Mouse (Mus musculus) ovary, postnatal 14 days (tissue): ENCODE measurements around the gene Med6.
"Not testable (repeated sequence)": the region's sequence is repeated elsewhere in the genome, so short reads cannot be mapped to it uniquely, and the experiment has no call there.

Source experiments
- DNase-seq: peaks from one replicate; pipeline ENCODE4 v3.0.0; 2022; ENCODE audit warnings: low spot score

The Med6 gene

DNA sequence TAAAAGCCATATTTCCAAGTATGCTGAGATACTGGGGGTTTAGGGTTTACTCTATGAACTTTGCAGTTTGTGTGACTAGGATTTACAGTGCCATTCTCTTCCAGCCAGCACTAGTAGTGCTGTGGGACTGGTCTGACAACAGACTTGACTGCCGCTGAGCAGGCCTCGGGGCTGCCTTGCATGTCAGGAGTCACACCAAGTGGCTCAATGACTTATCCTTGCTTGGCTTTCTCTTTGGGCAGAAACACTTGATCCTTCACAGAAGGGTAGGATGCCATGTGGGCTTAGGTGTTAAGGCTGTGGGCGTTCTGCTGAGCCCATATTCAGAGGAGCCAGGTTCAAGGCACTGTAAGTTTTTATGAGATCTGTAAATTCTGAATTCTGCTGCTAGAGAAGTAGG is 45.5 kb downstream of the Med6 start:
- DNase-seq = no peak

DNA sequence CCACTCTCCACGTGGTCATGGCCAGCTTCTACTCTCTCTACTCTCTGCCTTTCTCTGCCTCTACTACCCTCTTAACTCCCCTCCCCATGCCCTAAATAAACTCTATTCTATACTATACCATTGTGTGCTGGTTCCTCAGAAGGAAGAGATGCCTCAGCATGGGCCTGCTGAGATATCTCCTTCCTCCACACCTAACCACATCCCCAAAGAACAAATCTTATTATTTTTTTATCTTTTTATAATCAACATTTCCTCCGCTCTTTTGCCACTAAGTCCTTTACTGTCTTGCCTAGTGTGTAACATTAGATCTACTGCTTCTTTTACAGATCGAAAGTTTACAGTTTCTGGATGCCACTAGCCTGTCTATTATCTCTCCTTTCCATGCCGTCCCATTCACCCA is 47.6 kb downstream of the Med6 start:
- no peak for DNase-seq

DNA sequence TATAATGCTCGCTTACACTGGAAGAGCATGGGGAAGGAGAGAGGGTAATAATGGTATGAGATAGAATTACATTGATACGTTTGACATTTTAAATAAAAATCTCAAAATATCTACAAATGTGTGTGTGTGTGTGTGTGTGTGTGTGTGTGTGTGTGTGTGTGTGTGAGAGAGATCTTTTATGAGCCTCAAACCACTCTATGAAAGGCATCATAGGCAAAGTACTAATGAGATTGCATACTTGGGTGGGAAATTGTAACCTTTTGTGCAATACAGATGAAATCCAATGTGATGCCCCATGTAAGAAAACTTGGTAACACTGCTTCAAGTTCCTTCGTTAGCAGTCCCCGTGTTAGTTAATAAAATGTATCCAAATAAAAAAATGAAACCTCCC is 61.8 kb downstream of the Med6 start:
- no peak for DNase-seq

DNA sequence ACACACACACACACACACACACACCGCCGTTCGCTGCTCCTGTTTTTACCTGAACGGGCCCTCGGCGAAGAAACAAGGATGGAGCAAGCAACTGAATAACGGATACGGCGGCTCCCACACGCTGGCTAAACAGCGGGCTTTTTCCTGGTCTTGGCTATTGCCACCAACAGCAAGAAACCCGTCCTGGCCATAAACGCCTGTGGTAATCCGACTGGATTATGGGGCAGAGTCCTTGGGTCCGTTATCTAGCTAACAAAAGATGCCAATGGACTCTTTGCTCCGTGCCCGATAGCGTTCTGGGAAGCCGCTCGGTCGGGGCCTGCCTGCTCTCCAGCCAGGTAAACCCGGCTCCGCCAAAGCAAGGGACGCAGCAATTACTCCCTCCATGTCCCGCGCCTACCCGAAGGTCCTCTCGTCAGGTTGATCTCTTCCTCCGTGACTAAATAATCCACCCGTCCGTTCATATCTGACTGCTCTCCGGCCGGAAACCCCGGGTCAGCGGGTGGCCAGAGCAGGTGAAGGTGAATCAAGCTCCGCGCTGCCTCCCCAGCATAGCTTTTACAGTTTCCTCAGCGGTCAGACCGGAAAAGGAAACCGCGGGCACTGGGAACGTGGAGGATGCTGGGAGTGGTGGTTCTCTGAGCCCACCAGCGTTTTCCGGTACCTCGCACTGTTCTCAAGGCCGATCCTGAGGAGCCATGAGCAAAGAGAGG is 62.3 kb downstream of the Med6 start, which contains the start of the genes Gm20498 and Synj2bp:
TSS of gene Gm20498 (minus strand) at position 590 of the 713 bp plus-strand sequence.
TSS of gene Synj2bp (minus strand) at position 596 of the 713 bp plus-strand sequence.
- DNase-seq = peak; percentile 67

DNA sequence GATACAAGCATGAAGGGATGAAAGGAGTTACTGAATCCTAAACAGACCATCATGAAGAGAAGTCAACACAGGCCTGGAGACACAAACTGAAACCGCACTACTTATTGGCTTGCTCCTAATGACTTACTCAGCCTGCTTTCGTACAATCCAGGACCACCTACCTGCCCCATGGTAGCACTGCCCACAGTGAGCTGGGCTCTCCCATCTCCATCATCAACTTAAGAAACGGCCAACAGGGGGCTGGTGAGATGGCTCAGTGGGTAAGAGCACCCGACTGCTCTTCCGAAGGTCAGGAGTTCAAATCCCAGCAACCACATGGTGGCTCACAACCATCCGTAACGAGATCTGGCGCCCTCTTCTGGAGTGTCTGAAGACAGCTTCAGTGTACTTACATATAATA is 64.2 kb downstream of the Med6 start:
- not testable (repeated sequence) for DNase-seq
